Mouse (Mus musculus): ENCODE measurements around the gene Dgki. TPM values are rescaled to one million over a fixed set of nuclear protein-coding genes. Genes with fewer than 3 reads are reported as not detected.

Dgki gene
- polyA plus RNA-seq, 2 experiments: 0.02 TPM; not detected in 1

DNA sequence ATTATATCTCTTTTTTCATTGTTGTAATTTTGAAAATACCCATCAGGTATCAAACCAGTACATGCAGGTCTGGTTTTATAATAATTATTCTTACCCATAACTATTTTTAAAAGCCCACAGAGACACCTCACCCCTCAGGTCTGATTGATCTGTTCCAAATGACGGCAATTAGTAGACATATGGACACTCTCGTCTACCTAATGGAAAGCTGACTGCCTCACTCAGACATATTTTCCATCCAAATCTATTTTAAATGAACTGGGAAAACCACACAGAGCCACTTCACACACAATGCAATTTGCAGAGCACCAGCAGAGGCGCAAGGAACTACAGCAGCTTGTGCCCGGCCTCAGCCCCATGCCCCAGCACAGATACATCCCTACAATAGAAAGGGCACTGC lies 104.2 kb downstream of the Dgki start:
- TF ChIP-seq CTCF (IDR thresholded peaks at IDR 0.05; ENCODE audit: low read depth): no peak
- no peak for TF ChIP-seq EP300 (IDR thresholded peaks at IDR 0.05; ENCODE audit: low read depth)
- WGBS (ENCODE audit: insufficient replicate concordance): 75% methylated on average over 4 of the region's 4 CpGs
- H3K27ac ChIP-seq: no peak overlapping the region
- no peaks in the 10 kb centered on the region for H3K36me3 ChIP-seq (replicated peaks; ENCODE audit: control insufficient read depth, insufficient read depth, low read depth)
- no peak overlapping the region for H3K4me3 ChIP-seq (ENCODE audit: insufficient read depth in 1 of 2, low read depth in 2 of 2, low read length in 2 of 2)
- no peak overlapping the region for H3K4me2 ChIP-seq (ENCODE audit: low read depth)
- no peak for ATAC-seq (ENCODE audit: insufficient read depth)
- H3K9me3 ChIP-seq (ENCODE audit: control insufficient read depth, low read length): no peaks in the 10 kb centered on the region
- H3K4me1 ChIP-seq (replicated peaks; ENCODE audit: control insufficient read depth in 2 of 2, insufficient read depth in 2 of 2, low read length in 1 of 2): no peaks in the 10 kb centered on the region
- no peaks in the 10 kb centered on the region for H3K27me3 ChIP-seq (ENCODE audit: control insufficient read depth, insufficient read depth, low read length)
- H3K9ac ChIP-seq (replicated peaks): no peak overlapping the region
- no peak for DNase-seq (ENCODE audit: low read depth in 3 of 3, low spot score in 3 of 3)

DNA sequence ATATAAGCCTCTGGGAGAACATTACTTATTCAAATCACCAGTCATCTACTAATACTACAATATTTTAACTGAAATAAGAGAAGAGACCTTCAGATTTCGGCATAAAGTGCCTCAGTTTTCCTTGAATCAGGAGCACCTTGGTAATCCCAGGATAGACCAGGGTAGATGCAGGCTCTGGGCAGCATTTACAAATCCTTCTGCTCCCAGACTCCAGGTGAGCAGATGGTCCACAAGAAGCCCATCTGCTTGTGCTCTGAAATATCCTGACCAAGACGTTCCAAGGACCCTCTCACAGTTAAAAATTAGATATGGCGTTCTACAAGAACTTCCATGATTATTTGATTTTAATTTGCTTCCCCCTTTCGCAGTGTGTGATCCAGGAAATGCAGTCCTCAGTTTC lies 118.0 kb downstream of the Dgki start:
- ATAC-seq (ENCODE audit: insufficient read depth) (no peak), DNase-seq (ENCODE audit: low read depth in 3 of 3, low spot score in 3 of 3) (no peak)
- Histone ChIP-seq H3K27ac (no peak overlapping the region), H3K4me3 (ENCODE audit: insufficient read depth in 1 of 2, low read depth in 2 of 2, low read length in 2 of 2) (no peak overlapping the region), H3K9me3 (ENCODE audit: control insufficient read depth, low read length) (no peaks in the 10 kb centered on the region), H3K36me3 (replicated peaks; ENCODE audit: control insufficient read depth, insufficient read depth, low read depth) (no peaks in the 10 kb centered on the region), H3K4me2 (ENCODE audit: low read depth) (no peak overlapping the region), H3K27me3 (ENCODE audit: control insufficient read depth, insufficient read depth, low read length) (no peaks in the 10 kb centered on the region), H3K9ac (replicated peaks) (no peak overlapping the region), H3K4me1 (replicated peaks; ENCODE audit: control insufficient read depth in 2 of 2, insufficient read depth in 2 of 2, low read length in 1 of 2) (no peaks in the 10 kb centered on the region)
- TF ChIP-seq CTCF (IDR thresholded peaks at IDR 0.05; ENCODE audit: low read depth) (no peak), EP300 (IDR thresholded peaks at IDR 0.05; ENCODE audit: low read depth) (no peak)
- WGBS (ENCODE audit: insufficient replicate concordance): 52% methylated on average over 4 of the region's 4 CpGs

DNA sequence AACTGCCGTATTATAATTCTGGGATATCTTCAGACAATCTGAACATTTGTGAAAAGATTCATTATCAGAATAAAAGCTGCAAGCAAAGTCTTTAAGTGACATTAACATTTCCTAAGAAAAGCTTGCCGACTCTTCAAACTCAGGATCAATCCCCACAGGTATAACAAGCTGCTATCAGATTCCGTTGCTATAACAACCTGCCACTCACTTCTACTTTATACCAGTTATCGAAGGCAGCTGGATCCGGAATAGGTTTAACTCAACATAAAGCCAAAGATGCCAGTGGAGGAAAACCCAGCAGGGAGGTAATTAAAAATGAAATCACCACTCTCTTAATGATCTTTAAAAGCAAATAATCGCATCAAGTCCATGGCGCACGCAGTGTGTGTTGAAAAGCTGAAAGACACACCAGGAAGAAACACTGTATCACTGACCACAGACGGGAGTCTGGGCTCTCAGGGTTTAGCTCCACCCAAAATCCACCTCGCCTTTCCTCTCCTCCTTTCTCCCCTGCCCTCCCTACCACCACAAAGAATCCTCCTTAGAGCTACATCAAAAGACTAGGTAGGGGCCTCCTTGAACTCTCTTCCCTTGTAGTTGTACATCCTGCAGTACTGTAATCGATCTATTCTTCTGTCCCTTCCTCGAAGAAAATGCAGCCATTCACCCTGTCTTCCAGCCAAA lies 128.7 kb downstream of the Dgki start:
- WGBS (ENCODE audit: insufficient replicate concordance): 69% methylated on average over 12 of the region's 12 CpGs
- H3K27ac ChIP-seq: no peak overlapping the region
- no peaks in the 10 kb centered on the region for H3K36me3 ChIP-seq (replicated peaks; ENCODE audit: control insufficient read depth, insufficient read depth, low read depth)
- H3K9ac ChIP-seq (replicated peaks): no peak overlapping the region
- TF ChIP-seq EP300 (IDR thresholded peaks at IDR 0.05; ENCODE audit: low read depth) (no peak), CTCF (IDR thresholded peaks at IDR 0.05; ENCODE audit: low read depth) (no peak)
- no peaks in the 10 kb centered on the region for H3K27me3 ChIP-seq (ENCODE audit: control insufficient read depth, insufficient read depth, low read length)
- H3K4me1 ChIP-seq (replicated peaks; ENCODE audit: control insufficient read depth in 2 of 2, insufficient read depth in 2 of 2, low read length in 1 of 2): no peaks in the 10 kb centered on the region
- DNase-seq (ENCODE audit: low read depth in 3 of 3, low spot score in 3 of 3) (no peak), ATAC-seq (ENCODE audit: insufficient read depth) (no peak)
- no peak overlapping the region for H3K4me3 ChIP-seq (ENCODE audit: insufficient read depth in 1 of 2, low read depth in 2 of 2, low read length in 2 of 2)
- H3K4me2 ChIP-seq (ENCODE audit: low read depth): no peak overlapping the region
- no peaks in the 10 kb centered on the region for H3K9me3 ChIP-seq (ENCODE audit: control insufficient read depth, low read length)

DNA sequence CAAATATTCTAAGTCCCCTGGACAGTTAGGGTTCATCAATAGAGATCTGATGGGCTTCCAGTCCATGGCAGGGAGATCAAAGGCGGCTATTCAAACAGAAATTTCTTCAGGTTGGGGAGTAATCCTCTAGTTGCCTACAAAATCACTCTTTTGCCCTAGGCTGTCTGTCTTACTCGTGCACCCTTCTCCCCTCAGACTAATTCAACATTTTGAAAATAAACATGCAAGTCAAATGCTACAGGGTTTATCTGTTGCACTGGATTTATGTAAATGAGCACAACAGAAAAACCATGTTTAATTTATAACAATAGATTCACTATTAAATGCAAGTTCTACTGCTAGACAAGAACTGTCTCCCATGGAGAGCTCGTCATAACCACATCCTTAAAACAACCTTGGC lies 141.1 kb downstream of the Dgki start:
- Histone ChIP-seq H3K4me1 (replicated peaks; ENCODE audit: control insufficient read depth in 2 of 2, insufficient read depth in 2 of 2, low read length in 1 of 2) (no peaks in the 10 kb centered on the region), H3K9ac (replicated peaks) (no peak overlapping the region), H3K9me3 (ENCODE audit: control insufficient read depth, low read length) (no peaks in the 10 kb centered on the region), H3K36me3 (replicated peaks; ENCODE audit: control insufficient read depth, insufficient read depth, low read depth) (no peaks in the 10 kb centered on the region), H3K27me3 (ENCODE audit: control insufficient read depth, insufficient read depth, low read length) (no peaks in the 10 kb centered on the region), H3K4me2 (ENCODE audit: low read depth) (no peak overlapping the region), H3K27ac (no peak overlapping the region), H3K4me3 (ENCODE audit: insufficient read depth in 1 of 2, low read depth in 2 of 2, low read length in 2 of 2) (no peak overlapping the region)
- WGBS (ENCODE audit: insufficient replicate concordance): 45% methylated on average over 3 of the region's 3 CpGs
- ATAC-seq (ENCODE audit: insufficient read depth) (no peak), DNase-seq (ENCODE audit: low read depth in 3 of 3, low spot score in 3 of 3) (no peak)
- TF ChIP-seq EP300 (IDR thresholded peaks at IDR 0.05; ENCODE audit: low read depth): no peak
- TF ChIP-seq CTCF (IDR thresholded peaks at IDR 0.05; ENCODE audit: low read depth): no peak

DNA sequence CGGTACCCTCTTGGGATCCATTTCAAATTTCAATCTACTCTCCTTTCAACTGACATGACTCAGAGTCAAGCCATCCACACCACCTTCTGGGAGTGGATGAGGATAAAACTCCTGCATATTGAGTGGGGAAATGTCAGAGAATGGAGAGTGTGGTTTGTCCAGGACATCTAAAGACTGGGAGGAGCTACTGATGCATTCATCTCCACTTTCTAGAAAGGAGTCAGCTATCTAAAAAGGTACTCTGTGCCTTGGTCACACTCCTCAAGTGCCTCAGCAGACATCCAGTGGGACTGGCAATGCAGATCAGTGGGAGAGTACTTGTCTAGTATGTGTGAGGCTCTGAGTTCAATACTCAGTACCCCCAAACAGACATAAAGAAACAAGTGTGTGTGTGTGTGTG lies 145.9 kb downstream of the Dgki start:
- no peak overlapping the region for H3K4me3 ChIP-seq (ENCODE audit: insufficient read depth in 1 of 2, low read depth in 2 of 2, low read length in 2 of 2)
- TF ChIP-seq CTCF (IDR thresholded peaks at IDR 0.05; ENCODE audit: low read depth) (no peak), EP300 (IDR thresholded peaks at IDR 0.05; ENCODE audit: low read depth) (no peak)
- ATAC-seq (ENCODE audit: insufficient read depth) (no peak), DNase-seq (ENCODE audit: low read depth in 3 of 3, low spot score in 3 of 3) (no peak)
- H3K36me3 ChIP-seq (replicated peaks; ENCODE audit: control insufficient read depth, insufficient read depth, low read depth): no peaks in the 10 kb centered on the region
- 78% methylated on average over 1 of the region's 1 CpGs for WGBS (ENCODE audit: insufficient replicate concordance)
- H3K27me3 ChIP-seq (ENCODE audit: control insufficient read depth, insufficient read depth, low read length): no peaks in the 10 kb centered on the region
- H3K27ac ChIP-seq: no peak overlapping the region
- H3K9ac ChIP-seq (replicated peaks): no peak overlapping the region
- H3K9me3 ChIP-seq (ENCODE audit: control insufficient read depth, low read length): no peaks in the 10 kb centered on the region
- H3K4me1 ChIP-seq (replicated peaks; ENCODE audit: control insufficient read depth in 2 of 2, insufficient read depth in 2 of 2, low read length in 1 of 2): no peaks in the 10 kb centered on the region
- no peak overlapping the region for H3K4me2 ChIP-seq (ENCODE audit: low read depth)

Data from liver, embryonic 14.5 days (tissue).